Mouse (Mus musculus) spleen, adult 18-20 months (tissue): Measurements from ENCODE around the gene Ms4a6c.
A peak's percentile ranks its signal among the peaks of the same experiment; 100 is the strongest.
"Not testable (repeated sequence)": the region's sequence is repeated elsewhere in the genome, so short reads cannot be mapped to it uniquely, and the experiment has no call there.

Source experiments
- DNase-seq, 2 experiments: peaks; one replicate each; pipeline ENCODE4 v3.0.0; 2022; ENCODE audit warnings: mixed read lengths in 2 of 2

The Ms4a6c gene

GRCm38 (mm10) chr19:11469215-11469614, at the start of gene Ms4a6c:
Gene Ms4a6c, plus strand, starts transcription at chr19:11469366.
- not testable (repeated sequence) for DNase-seq

- not testable (repeated sequence) for DNase-seq
Measured at GRCm38 (mm10) chr19:11431209-11431608, 38.0 kb upstream of the Ms4a6c start.

GRCm38 (mm10) chr19:11435058-11435834, 33.9 kb upstream of the Ms4a6c start:
- DNase-seq, result no peak

- no peak for DNase-seq
Measured at GRCm38 (mm10) chr19:11443338-11443737, 25.8 kb upstream of the Ms4a6c start, which contains the start of gene Ms4a4b. Gene Ms4a4b, plus strand, starts transcription at chr19:11443553.

DNA sequence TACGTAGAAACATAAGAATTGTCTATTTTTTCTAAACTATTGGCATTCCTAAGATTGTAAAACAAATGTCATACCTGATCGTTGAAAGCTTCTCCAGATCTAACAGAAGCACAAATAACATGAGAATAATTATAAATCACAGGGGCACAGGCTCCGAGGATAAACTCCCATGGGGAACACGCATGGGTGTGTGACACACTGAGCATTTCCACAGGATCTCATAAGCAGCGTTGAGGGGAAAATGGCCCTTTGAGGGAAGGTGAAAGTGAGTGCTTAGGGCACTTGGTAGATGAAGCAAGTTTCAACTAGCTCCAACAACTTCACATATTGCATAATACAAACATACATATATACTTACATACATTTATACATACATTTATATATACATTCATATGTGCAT, 25.2 kb upstream of the Ms4a6c start:
- no peak for DNase-seq

- no peak for DNase-seq
Measured at GRCm38 (mm10) chr19:11447238-11447637, 21.9 kb upstream of the Ms4a6c start.

GRCm38 (mm10) chr19:11459041-11459440, 10.1 kb upstream of the Ms4a6c start:
- not testable (repeated sequence) for DNase-seq

- DNase-seq, result not testable (repeated sequence)
Measured at GRCm38 (mm10) chr19:11464795-11465194, 4.4 kb upstream of the Ms4a6c start.

GRCm38 (mm10) chr19:11466471-11466870, 2.7 kb upstream of the Ms4a6c start:
- no peak for DNase-seq

DNA sequence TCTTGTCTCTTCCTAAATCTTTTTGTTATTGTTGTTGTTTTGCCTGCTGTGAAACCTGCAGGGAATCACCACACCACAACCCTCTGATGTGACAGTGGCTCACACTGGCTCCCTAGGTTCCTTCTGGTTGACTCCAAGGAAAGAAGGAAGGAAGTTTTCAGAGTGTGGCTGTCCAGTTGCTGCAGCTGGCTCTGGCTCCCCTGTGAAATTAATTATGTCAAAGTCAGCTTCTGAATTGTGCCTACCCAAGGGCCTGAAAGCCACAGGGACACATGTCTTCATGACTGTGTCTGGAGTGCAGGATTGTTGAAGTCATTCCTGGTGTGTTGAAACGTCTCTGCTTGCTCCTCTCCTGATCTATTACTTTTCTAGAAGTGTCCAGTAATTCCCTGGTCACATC, 805 bp upstream of the Ms4a6c start:
- not testable (repeated sequence) for DNase-seq

- no peak for DNase-seq
Measured at GRCm38 (mm10) chr19:11479714-11480113, 10.5 kb downstream of the Ms4a6c start.

GRCm38 (mm10) chr19:11482684-11483083, 13.5 kb downstream of the Ms4a6c start:
- no peak for DNase-seq

DNA sequence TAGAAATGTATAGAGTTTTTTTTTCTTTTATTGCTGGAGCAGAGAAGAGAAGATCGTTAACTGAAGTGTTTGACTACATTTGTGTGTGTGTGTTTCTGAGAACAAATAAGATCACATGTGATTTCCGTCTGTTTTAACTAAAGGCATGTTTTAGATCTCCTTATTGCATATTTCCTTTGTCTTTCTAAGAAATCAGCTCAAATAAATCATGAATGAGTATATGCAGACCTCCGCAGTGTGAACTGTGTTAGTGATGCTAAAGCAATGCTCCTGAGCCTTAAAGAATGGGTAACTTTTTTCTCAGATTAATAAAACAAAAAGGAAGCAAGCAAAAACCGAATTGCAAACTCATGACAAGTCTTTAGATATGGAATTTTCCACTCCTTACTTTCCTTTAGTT, 14.8 kb downstream of the Ms4a6c start:
- DNase-seq, result no peak

DNA sequence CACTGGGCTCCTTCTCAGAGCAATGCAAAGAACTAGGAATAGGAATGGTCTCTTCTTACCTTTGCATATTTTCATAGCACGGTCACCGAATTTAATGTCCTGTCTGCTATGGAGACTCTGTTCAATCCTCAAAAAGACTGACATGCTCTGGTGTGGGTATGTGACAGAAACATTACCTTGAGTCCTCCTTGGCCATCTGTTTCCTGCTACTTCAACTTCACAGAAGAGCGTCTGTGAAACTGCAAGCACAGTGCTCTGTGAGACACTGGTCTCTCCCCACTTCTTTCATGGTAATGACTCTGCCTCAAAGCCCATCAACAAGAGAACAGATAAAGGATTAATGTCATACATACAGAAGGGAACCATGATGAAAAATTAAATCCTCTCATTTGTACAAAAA, 15.2 kb downstream of the Ms4a6c start:
- no peak for DNase-seq

- DNase-seq, result no peak
Measured at GRCm38 (mm10) chr19:11485266-11485665, 16.1 kb downstream of the Ms4a6c start.

- DNase-seq, result no peak
Measured at GRCm38 (mm10) chr19:11485746-11486145, 16.6 kb downstream of the Ms4a6c start, which contains the start of gene Gm8369. Gene Gm8369, plus strand, starts transcription at chr19:11485938.

- DNase-seq, result no peak
Measured at GRCm38 (mm10) chr19:11486599-11486998, 17.4 kb downstream of the Ms4a6c start.

GRCm38 (mm10) chr19:11491406-11492189, 22.4 kb downstream of the Ms4a6c start:
- DNase-seq, result no peak

DNA sequence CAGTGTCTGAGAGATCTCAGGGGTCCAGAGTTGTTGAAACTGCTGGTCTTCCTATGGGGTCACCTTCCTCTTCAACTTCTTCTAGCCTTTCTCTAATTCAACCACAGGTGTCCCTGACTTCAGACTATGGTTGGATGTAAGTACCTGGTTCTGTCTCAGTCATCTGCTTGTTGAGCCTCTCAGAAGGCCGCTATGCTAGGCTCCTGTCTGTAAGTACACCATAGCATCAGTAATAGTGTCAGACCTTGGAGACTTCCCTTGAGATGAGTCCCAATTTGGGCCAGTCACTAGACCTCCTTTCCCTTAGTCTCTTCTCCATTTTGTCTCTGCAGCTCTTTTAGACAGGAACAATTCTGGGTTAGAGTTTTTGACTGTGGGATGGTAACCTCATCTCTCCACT, 23.5 kb downstream of the Ms4a6c start:
- no peak for DNase-seq

DNA sequence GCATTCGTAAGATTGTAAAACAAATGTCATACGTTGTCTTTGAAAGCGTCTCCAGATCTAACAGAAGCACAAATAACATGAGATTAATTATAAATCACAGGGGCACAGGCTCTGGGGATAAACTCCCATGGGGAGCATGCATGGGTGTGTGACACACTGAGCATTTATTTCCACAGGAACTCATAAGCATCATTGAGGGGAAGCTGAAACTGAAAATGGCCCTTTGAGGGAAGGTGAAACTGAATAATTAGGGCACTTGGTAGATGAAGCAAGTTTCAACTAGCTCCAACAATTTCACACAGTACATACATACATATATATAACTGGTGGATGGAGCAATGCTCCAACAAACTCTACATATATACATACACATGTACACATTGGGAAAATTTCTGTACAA, 25.4 kb downstream of the Ms4a6c start:
- no peak for DNase-seq

- no peak for DNase-seq
Measured at GRCm38 (mm10) chr19:11496361-11496760, 27.2 kb downstream of the Ms4a6c start.

DNA sequence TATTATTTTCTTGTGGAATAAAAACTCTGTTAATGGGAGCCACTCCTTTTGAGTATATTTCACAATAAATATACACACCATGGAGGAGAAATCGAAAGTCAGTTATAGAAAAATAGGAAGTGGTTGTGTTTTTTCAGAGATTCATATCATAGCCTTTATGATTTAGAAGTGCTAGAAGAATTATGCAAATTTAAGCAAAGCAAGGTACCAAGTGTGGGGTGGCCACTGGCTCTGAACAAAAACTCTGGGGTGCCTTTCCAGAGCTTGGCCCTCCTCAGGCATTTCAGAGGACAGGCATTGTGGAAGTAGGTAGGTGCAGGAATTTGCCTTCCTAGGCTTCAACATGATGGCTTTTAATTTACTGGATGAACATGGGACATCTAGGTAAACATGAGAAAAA, 28.1 kb downstream of the Ms4a6c start:
- peak in 1 of 2 experiments; percentile 35 for DNase-seq

DNA sequence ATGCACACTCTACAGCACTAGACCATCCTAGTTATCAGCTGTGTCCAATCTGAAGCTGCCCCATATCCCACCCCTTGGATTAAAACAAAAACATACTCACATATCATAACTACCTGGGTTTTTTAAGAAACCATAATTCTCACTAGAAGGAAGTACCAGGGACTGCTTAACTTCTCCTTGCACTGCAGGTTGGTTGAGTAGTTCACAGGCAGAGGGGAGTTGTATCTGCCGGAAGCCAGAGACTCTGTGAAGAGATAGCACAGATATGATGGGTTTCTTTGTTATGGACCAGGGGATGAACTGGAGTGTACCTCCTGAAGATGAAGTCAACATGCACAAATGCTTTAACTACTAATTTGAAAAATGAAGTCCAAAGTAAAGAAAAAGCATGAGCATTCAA, 31.6 kb downstream of the Ms4a6c start:
- DNase-seq, result no peak

GRCm38 (mm10) chr19:11501326-11501725, 32.2 kb downstream of the Ms4a6c start:
- DNase-seq, result no peak
